Mouse (Mus musculus) heart, postnatal 25 days (tissue): ENCODE results near the gene Lrrc27. TPM values are rescaled to one million over a fixed set of nuclear protein-coding genes. Genes with fewer than 3 reads are reported as not detected.

Experiments
- total RNA-seq, 2 experiments: library from RNA; stranded (reverse); gene quantifications; 2 replicates each; pipeline ENCODE4 v1.2.3; 2021

Lrrc27 gene
- total RNA-seq, 2 experiments from 2014 or later, result 19.1 to 20.0 TPM

Other genes starting within 250 kb of the Lrrc27 start
- 1 to 10 TPM; 4.9 to 5.7 TPM for gene Dpysl4, start 127.0 kb upstream of the Lrrc27 start, total RNA-seq
- gene Stk32c, start 319 bp downstream of the Lrrc27 start, total RNA-seq, result under 1 TPM; 0.73 to 0.99 TPM
- 1 to 10 TPM; 8.7 to 9.7 TPM for gene Pwwp2b, start 35.5 kb downstream of the Lrrc27 start, total RNA-seq
- gene Inpp5a, start 176.1 kb downstream of the Lrrc27 start, total RNA-seq, result 100 to 1,000 TPM; 292 to 306 TPM